Mouse (Mus musculus) cerebellum, postnatal 4 days (tissue): ENCODE results near the gene Uvrag.

Experiments used
- DNase-seq, 2 experiments: peaks; one replicate each; pipeline ENCODE4 v3.0.0; 2022; ENCODE audit warnings: low spot score in 2 of 2, mixed read lengths in 1 of 2

The Uvrag gene

DNA sequence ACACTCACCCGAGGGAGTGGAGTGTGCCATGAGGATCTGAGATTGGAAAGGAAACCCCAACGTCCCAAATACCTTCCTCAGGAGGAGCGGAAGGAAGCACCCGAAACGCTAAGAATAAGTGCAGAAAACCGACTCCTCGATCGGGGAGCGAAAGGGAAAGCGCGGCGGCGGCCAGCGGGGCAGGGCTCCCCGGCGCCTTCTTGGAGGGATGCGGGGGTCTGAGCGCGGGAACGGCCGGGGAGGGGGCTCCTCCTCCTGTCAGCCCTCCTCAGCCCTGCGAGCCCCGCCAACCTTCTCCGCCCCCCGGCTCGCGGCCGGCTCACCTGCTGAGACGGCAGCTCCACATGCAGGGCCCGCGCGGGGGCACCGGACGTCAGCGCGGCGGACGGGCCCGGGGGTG lies 430 bp downstream of the Uvrag start:
- DNase-seq, result peak in 1 of 2 experiments; percentile 36

DNA sequence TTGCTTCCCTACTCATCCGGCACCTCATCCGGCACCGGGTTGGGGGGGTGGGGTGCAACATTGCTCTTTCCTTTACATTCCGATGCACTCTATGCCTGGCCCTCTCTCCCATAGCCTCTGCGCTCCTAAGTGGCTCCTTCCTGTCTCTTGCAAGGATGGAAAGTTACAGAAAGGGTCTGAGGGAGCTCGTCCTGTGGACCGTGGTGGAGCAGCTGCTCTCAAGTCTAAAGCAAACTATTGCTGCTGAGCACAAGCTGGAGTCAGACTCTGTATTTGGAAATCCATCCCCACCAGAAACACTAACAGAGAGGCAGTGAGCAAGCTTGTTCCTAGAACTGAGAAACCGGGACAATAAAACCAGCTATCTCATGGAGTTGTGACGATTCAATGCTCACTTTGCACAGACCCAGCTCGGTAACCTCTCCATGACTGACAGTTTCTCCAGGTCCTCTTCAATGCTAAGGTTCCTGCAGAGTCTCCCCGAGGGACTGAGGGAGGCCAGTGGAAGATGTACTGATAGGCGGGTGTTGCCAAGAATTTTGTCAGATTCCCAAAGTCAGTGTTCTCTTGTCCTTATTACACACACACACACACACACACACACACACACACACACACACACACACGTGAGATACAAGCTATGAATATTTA lies 975 bp downstream of the Uvrag start:
- no peak for DNase-seq

DNA sequence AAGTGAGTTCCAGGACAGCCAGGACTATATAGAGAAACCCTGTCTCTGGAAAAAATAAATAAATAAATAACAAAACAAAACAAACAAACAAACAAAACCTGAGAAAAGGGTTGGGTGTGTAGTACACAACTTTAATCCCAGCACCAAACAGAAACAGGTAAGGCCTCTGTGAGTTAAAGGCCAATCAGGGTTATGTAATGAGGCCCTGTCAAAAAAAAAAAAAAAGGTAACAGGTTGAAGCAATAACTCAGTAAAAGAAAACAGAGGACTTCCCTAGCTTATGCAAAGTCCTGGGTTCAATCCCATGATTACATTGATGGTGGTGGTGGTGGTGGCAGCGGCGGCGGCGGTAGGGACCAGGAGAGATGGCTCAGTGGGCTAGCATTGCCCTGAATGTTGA lies 3.4 kb downstream of the Uvrag start:
- DNase-seq, result no peak

DNA sequence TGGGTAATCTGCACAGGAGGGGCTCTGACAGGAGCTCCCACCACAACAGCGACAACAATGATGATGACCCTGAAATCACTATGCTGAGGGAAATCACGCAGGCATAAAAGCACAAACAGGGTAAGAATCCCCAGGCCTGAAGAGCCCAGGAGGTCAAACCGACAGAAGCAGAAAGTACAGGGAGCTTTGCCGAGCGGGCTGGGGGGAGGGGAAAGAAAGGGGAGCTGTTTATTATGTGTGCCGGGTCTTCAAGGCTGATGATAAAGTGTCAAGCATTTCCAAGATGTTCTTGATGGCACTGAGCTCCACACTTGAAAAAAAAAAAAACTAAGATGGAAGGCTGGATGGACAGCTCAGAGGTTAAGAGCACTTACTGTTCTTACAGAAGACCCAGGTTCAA lies 4.2 kb downstream of the Uvrag start:
- no peak for DNase-seq

DNA sequence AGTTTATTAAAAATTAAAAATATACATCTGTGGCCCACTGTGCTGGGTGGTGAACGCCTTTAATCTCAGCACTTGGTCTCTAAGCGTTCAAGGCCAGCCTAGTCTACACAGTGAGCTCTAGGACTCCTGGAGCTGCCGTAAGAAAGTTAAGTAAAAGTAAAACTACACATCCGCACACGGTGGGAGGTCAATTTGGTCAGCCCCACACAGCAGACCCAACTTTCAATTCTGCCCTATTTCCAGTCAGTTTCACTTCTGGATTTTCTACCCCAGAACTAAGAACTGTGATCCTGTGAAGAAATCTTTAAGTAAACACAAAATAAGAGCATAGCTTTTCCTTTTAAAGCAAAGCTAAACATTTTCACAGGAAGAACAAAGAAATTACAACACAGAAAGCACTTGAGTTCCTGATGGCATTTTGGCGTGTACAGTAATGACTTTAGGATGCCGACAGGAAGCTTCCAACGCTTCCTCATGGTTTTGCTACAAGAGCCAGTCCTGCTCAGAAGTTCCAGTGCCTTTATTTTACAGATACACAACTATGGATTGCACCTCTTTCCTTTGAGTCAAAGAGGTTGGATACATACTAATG lies 7.0 kb downstream of the Uvrag start:
- no peak for DNase-seq

DNA sequence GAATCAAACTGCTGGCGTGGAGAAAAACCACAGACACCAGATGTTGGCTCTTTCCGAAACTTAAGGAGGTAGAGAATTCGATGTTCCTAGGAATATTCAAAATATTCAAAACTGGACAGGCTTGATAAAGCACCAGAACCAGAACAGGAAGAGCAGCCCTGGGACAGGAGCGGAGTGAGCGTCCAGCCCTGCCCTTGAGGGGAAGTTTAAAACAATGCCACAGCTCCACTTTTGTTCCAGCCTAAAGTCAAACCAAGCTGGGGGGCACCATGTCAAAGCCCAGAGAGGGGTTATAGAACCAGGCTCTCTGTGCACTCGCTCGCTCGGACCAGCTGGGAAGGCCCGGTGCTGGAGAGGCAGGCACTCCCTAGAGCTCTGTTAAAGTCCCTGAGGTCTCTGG lies 8.3 kb downstream of the Uvrag start:
- no peak for DNase-seq

DNA sequence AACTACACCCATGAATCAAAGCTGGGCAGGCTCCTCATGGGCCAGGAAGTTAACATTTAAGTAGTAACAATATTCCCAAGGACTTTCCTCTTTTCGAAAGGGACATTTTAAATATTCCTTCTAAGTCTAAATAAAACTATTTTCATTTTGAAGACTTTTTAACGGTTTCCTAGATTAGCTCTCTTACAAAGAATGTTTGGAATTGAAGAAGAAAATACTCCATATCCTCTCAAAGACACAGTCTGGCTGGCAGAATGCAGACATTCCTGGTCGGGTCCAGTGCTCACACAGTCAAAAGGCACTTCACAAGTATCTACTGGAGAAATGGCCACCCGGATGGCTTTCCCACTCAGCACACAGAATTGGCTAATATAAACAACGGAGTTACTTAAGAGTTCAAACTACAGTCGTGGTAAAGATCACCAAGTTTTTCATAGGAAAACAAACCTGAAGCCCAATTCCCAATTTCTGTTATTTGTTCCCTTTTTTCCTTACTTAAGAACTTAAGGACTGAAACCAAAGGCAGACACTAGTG lies 9.1 kb downstream of the Uvrag start:
- DNase-seq, result no peak

DNA sequence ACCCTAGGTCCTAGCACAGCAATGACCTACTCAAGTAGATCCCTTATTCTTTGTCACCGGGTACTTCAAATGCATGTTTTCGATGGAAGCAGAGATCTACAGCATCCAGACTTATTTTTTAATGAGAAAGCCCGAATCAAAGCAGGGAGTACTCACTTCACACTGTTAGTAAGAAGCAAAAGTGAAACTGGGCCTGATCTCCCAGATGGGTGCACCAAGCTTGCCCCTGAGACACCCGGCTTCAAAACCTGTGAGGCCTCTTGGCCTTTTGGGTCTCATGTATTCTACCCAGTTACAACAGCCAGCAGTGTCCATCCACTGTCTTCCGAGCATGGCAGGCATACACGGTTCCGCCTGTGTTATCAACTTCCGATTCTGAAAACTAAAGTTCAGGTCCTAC lies 12.0 kb downstream of the Uvrag start:
- DNase-seq, result no peak

DNA sequence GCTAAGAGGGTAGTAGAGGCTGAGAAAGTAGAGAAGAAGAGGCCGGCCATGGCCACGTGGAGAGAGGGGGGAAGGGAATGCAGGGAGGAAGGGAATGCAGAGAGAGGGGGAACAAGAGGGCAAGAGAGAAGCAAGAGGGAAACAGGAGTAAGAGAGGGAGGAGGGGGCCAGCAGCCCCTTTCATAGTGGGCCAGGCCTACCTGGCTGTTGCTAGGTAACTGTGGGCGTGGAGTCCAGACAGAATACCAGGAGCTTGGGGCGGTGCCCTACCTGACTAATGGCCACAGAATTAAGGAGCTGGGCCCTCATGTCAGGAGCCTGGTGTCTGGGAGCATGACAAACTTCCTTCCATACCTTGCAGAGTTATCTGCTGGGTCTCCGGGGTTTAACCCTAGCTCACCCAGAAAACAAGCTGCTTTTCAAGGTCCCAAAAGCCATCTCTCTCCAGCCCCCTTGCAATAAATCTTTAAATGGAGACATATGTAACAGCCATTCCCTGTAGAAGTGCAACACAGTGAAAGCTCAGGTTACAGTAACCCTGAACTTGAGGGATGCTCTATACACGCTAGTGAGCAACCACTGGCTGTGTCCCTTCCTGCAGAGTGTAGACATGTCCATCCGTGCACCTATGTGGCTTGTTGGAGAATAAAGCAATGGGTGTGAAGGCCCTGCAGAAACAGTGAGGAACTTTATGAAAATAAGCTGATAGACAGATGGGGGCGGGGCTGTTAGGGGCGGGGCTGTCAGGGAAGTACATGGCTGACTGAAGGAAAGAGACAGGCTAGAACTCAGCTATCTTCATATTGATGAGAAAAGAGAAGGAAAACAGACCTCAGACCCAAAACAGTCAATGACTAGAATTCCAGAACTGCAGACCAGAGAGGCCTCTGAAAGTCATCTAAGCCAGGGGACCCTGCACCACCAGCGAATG lies 12.7 kb downstream of the Uvrag start:
- DNase-seq, result no peak

DNA sequence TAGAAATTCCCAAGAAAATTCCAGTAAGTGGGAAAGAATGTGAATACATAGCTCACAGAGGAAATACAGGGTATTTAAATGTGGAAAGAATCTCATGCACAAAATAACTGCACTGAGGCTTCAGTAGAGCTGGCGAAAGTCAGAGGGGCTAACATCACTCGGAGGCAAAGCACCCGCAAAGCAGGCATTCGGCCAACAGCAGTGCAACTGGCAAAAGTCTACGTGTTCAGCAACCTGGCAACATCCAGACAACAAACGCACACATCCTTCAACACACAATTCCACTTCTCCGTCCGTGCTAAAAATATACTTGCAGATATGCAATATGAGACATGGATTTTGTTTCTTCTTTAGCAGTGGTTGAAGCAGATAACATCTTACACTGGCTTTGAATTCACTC lies 14.9 kb downstream of the Uvrag start:
- DNase-seq, result no peak

DNA sequence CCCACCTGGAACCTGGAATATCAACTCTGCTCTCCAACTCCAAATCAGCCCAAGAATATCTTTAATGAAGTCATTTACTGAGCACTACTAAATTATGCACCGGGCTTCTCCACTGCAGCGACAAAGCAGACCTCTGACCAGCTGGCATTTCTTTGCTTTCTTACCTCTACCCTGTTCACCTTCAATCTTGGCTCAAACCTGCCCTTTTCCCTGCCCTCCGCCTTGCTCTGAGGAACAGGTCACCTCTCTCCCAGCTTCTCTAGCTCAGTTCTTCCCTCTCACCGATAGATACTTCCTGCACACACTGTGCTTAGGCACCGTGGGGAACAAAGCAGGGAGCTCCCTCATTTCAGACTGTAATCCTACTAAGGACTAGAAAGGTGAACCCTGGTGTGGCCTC lies 18.3 kb downstream of the Uvrag start:
- no peak for DNase-seq

DNA sequence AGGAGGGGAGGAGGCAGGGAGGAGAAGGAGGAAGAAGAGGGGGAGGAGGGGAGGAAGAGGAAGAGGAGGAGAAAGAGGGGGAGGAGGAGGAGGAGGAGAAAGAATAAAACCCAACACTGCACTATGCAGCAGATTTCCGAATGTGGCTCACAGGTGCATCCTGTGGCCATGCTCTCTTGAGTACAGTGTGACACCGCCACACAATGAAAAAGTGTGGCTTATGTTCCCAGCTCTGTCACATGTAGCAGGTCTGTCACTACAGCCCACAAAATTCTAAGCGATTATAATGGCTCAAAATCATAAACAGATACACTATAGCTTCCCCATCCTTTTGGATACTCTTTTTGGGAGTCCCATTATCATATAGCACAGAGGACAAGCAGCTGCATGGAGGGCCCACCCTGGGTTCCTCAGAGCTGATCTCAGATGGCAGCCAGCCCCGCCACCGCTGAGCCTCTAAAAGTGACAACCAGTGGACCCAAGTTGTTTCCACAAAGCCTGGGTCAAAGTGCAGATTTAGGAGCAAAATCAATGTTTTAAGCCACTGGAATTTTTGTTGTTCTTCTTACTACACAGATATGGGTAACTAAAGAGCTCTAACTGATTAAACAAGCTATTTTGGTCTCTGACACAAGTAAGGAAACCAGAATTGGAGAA lies 19.9 kb downstream of the Uvrag start:
- DNase-seq, result no peak

DNA sequence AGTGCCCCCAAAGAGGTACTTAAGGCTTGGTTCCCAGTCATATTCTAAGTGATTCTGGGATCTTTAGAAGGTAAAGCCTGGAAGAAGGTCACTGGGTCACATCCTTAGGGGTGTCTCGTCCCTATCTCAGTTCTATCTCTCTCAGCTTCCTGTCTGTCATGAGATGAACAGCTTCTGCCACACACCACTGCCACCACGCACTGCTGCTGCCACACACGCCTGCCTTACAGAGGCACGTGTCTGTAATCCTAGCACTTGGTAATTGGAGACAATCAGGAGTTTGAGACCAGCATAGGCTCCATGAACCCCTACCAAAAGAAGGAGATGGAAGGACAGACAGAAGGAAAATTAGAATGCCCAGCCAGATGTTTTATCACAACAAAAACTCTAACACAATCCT lies 20.9 kb downstream of the Uvrag start:
- no peak for DNase-seq

DNA sequence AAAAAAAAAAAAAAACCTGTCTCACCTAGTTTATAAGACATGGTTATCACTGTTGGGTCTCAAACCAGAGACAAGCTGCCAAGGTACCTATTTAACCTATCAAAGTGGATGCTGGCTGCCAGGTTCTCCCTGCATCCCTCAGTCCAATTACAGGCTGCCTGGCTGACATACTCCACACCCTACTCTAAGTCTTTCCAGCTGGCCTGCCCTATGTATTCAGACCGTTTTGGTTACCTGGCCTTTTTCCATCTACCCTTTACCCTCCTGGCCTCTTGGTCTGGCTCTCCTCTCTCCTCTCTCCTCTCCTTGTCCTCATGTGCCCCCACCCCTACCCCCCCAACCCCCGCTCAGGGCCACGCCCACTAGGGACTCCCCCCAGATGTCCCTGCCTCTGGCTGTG lies 24.2 kb downstream of the Uvrag start:
- no peak for DNase-seq

DNA sequence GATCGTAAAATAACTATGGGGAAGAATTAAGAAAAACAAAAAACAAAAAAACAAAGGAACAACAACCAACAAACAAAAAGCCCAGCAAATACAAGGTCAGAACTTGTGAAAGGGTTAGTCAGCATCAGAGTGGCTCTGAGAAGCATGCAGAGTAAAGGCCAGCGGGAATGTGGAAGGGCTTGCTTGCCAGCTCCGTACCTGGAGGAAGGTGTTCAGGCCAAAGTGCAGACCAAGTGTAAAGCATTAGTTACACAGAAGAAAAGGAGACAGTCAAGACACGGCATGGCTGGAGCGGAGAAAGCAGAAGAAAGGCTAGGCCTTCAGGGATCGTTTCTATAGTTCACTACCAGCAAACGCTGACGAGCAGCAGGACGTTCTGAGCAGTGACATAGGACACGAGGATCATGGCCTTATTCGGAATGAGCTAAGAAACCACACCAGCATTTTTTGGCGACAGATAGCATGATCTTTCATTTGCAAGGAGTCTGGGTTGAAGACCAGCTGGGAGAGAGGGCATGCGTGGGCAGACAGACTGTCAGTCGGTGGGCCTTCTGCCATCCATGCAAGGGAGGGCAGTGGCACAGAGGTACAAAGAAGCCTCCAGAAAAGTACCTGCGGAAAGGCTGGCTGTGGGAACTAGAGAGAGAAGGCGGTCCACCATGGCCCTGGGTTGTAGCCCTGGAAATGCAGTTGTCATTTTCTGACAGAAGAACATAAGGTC lies 26.8 kb downstream of the Uvrag start:
- no peak for DNase-seq

DNA sequence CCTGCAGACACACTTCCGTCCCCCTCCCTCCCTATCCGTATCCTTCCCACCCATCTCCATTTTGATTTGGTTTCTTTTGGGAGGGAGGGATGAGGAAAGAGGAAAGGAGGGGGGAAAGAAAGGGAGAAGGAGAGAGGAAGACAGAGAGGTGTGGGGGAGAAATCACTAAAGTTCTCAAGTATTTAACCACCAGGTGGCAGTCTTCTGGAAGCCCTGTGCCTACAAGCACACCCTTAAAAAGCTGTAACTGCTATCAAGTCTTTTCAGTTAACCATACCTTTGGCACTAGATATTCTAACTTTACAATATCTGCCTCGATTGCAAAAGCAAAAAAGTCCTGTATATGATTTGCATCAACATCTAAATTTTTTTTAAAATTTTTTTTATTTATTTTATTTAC lies 33.4 kb downstream of the Uvrag start:
- DNase-seq, result no peak

DNA sequence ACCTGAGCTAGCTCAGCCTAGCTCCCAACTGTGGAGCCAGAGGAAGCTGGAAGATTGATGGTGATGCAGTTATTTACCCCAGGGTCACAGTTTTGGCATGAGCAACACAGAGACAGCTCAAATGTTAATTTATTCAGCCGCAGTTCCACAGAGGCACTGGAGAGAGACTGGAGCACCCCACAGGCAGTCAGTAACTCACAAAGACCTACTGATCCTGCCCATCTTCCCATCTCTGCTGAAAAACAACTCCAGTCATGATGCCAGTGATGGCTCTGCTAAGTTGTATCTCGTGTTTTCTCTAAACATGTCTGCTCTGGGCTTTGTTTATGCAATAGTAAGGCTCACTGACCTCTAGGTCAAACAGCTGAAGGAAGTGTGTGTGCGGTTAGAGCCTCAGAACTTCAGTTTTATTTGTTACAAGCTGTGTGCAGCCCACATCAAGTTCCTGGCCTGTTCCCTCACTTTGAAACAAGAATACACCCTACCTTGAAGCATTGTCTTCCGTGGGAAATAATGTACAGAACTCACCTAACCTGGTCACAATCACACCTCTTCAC lies 34.1 kb downstream of the Uvrag start:
- DNase-seq, result no peak

DNA sequence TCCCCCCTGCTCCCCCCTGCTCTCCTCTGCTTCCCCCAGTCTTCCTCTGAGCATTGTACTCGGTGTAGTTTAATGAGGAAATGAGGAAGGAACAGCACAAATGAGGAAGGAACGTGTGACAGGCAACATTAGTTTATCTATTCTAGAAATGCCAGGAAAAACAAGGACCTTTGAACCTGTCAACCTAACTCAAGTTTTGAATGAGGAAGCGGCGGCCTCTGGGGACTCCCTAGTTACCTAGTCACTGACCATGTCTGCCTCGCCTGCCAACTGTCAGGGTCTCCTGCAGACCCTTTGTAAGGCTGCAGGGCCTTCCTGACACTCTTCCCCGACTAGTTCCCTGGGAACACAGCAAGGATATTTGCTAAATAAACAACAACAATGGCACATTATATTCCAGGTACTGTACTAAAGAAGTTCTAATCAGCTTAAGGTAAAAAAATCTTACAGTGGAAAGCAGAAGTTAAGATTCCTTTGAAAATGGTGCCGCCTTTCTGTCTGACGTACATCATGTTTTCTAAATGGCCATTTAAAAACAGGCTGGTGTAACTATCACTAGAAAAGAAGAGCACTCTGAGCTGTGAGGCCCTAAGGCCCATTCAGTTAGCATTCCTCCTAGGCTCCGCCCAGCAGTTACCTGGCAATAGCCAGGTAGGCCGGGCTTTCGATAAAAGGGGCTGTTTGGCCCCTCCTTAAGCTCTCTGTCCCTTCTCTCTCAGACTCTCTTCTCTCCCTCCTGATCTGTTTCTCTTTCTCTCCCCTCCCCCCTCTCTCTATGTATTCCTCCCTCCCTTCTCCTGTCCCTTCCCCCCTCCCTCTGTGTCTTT lies 39.0 kb downstream of the Uvrag start:
- DNase-seq, result no peak

DNA sequence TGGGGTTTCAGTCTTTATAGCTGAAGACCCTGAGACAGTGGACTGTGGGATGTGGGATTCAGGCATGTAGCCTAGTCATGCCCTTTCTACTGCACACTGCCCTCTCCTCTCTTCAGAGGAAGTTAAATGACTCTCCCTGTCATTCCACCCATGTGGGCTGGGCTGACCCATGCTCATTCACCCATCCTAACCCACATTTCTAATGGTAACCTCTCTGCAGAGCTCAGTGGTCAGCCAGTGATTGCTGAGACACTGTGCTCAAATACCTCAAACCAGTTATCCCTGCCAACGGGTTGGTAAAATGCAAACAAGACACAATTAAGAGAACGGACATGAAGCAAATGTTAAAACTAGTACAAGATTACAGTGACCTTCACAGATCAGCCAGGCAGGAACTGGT lies 39.9 kb downstream of the Uvrag start:
- no peak for DNase-seq

DNA sequence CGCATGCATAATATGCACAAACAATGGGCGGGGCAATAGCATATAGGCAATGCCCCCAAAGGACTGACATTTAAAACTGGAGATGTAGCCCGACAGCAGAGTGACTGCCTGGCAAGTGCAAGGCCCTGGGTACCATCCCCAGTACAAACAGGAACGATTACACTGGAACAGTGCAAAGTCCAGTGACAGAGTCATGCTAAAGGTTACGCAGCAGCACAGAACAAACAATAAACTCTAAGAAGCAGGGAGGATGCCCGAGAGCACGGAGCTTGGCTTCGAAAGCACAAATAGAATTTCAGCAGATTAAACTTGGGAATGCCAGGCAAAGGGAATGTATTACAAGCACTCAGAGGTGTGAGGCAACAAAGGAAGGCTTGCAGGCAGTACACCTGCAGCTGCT lies 40.4 kb downstream of the Uvrag start:
- no peak for DNase-seq
